Mouse (Mus musculus): ENCODE measurements around the gene Tdrkh.

Gene Tdrkh

GRCm38 (mm10) chr3:94379831-94380510, 33.1 kb upstream of the Tdrkh start:
- TF ChIP-seq NANOG (IDR thresholded peaks at IDR 0.05; ENCODE audit: borderline replicate concordance, low read length) (no peak), CTCF (conservative IDR thresholded peaks at IDR 0.05; ENCODE audit: low read length) (no peak), POU5F1 (IDR thresholded peaks at IDR 0.05; ENCODE audit: borderline replicate concordance, low read length) (no peak)
- H3K9me3 ChIP-seq (ENCODE audit: low read length) = no peaks in the 10 kb centered on the region
- H3K36me3 ChIP-seq (ENCODE audit: insufficient read depth, low read length) = no peaks in the 10 kb centered on the region
- H3K4me1 ChIP-seq (replicated peaks; ENCODE audit: low read depth, low read length) = peaks cover 21% of the 10 kb centered on the region
- peaks cover 67% of the 10 kb centered on the region for H3K27me3 ChIP-seq (ENCODE audit: insufficient read depth, low read length)
- H3K4me3 ChIP-seq (replicated peaks; ENCODE audit: low read length) = no peak overlapping the region

- Histone ChIP-seq H3K4me3 (replicated peaks; ENCODE audit: low read length) (no peak overlapping the region), H3K27me3 (ENCODE audit: insufficient read depth, low read length) (peaks cover 67% of the 10 kb centered on the region), H3K36me3 (ENCODE audit: insufficient read depth, low read length) (no peaks in the 10 kb centered on the region), H3K9me3 (ENCODE audit: low read length) (no peaks in the 10 kb centered on the region), H3K4me1 (replicated peaks; ENCODE audit: low read depth, low read length) (peaks cover 14% of the 10 kb centered on the region)
- no peak for TF ChIP-seq CTCF (conservative IDR thresholded peaks at IDR 0.05; ENCODE audit: low read length)
- no peak for TF ChIP-seq NANOG (IDR thresholded peaks at IDR 0.05; ENCODE audit: borderline replicate concordance, low read length)
- TF ChIP-seq POU5F1 (IDR thresholded peaks at IDR 0.05; ENCODE audit: borderline replicate concordance, low read length) = no peak
Measured at GRCm38 (mm10) chr3:94382308-94382707, 30.8 kb upstream of the Tdrkh start.

- Histone ChIP-seq H3K4me3 (replicated peaks; ENCODE audit: low read length) (no peak overlapping the region), H3K36me3 (ENCODE audit: insufficient read depth, low read length) (no peaks in the 10 kb centered on the region), H3K4me1 (replicated peaks; ENCODE audit: low read depth, low read length) (peaks cover 11% of the 10 kb centered on the region; the same call in 1 of the 2 replicates), H3K27me3 (ENCODE audit: insufficient read depth, low read length) (peaks cover 68% of the 10 kb centered on the region), H3K9me3 (ENCODE audit: low read length) (no peaks in the 10 kb centered on the region)
- TF ChIP-seq POU5F1 (IDR thresholded peaks at IDR 0.05; ENCODE audit: borderline replicate concordance, low read length) = no peak
- TF ChIP-seq NANOG (IDR thresholded peaks at IDR 0.05; ENCODE audit: borderline replicate concordance, low read length) = no peak
- no peak for TF ChIP-seq CTCF (conservative IDR thresholded peaks at IDR 0.05; ENCODE audit: low read length)
Measured at GRCm38 (mm10) chr3:94383476-94383875, 29.6 kb upstream of the Tdrkh start.

GRCm38 (mm10) chr3:94386671-94387070, 26.4 kb upstream of the Tdrkh start:
- H3K4me3 ChIP-seq (replicated peaks; ENCODE audit: low read length) = no peak overlapping the region
- peaks cover 76% of the 10 kb centered on the region for H3K27me3 ChIP-seq (ENCODE audit: insufficient read depth, low read length)
- H3K4me1 ChIP-seq (replicated peaks; ENCODE audit: low read depth, low read length) = peaks cover 4% of the 10 kb centered on the region; the same call in 1 of the 2 replicates
- no peaks in the 10 kb centered on the region for H3K36me3 ChIP-seq (ENCODE audit: insufficient read depth, low read length)
- H3K9me3 ChIP-seq (ENCODE audit: low read length) = no peaks in the 10 kb centered on the region
- TF ChIP-seq NANOG (IDR thresholded peaks at IDR 0.05; ENCODE audit: borderline replicate concordance, low read length) = no peak
- TF ChIP-seq CTCF (conservative IDR thresholded peaks at IDR 0.05; ENCODE audit: low read length) = no peak
- no peak for TF ChIP-seq POU5F1 (IDR thresholded peaks at IDR 0.05; ENCODE audit: borderline replicate concordance, low read length)

- Histone ChIP-seq H3K27me3 (ENCODE audit: insufficient read depth, low read length) (peaks cover 71% of the 10 kb centered on the region), H3K4me1 (replicated peaks; ENCODE audit: low read depth, low read length) (peaks cover 4% of the 10 kb centered on the region; the same call in 1 of the 2 replicates), H3K36me3 (ENCODE audit: insufficient read depth, low read length) (no peaks in the 10 kb centered on the region), H3K9me3 (ENCODE audit: low read length) (no peaks in the 10 kb centered on the region), H3K4me3 (replicated peaks; ENCODE audit: low read length) (no peak overlapping the region)
- TF ChIP-seq NANOG (IDR thresholded peaks at IDR 0.05; ENCODE audit: borderline replicate concordance, low read length) = no peak
Measured at GRCm38 (mm10) chr3:94387391-94387790, 25.7 kb upstream of the Tdrkh start.

- H3K9me3 ChIP-seq (ENCODE audit: low read length) = no peaks in the 10 kb centered on the region
- no peak overlapping the region for H3K4me3 ChIP-seq (replicated peaks; ENCODE audit: low read length)
- peaks cover 4% of the 10 kb centered on the region; the same call in 1 of the 2 replicates for H3K4me1 ChIP-seq (replicated peaks; ENCODE audit: low read depth, low read length)
- no peaks in the 10 kb centered on the region for H3K36me3 ChIP-seq (ENCODE audit: insufficient read depth, low read length)
- H3K27me3 ChIP-seq (ENCODE audit: insufficient read depth, low read length) = peaks cover 68% of the 10 kb centered on the region
- no peak for TF ChIP-seq CTCF (conservative IDR thresholded peaks at IDR 0.05; ENCODE audit: low read length)
- TF ChIP-seq POU5F1 (IDR thresholded peaks at IDR 0.05; ENCODE audit: borderline replicate concordance, low read length) = no peak
- TF ChIP-seq NANOG (IDR thresholded peaks at IDR 0.05; ENCODE audit: borderline replicate concordance, low read length) = no peak
Measured at GRCm38 (mm10) chr3:94388047-94388446, 25.0 kb upstream of the Tdrkh start.

- Histone ChIP-seq H3K9me3 (ENCODE audit: low read length) (no peaks in the 10 kb centered on the region), H3K4me3 (replicated peaks; ENCODE audit: low read length) (no peak overlapping the region), H3K27me3 (ENCODE audit: insufficient read depth, low read length) (peaks cover 55% of the 10 kb centered on the region), H3K36me3 (ENCODE audit: insufficient read depth, low read length) (no peaks in the 10 kb centered on the region), H3K4me1 (replicated peaks; ENCODE audit: low read depth, low read length) (peaks cover 4% of the 10 kb centered on the region; the same call in 1 of the 2 replicates)
- TF ChIP-seq CTCF (conservative IDR thresholded peaks at IDR 0.05; ENCODE audit: low read length) = no peak
- no peak for TF ChIP-seq POU5F1 (IDR thresholded peaks at IDR 0.05; ENCODE audit: borderline replicate concordance, low read length)
- TF ChIP-seq NANOG (IDR thresholded peaks at IDR 0.05; ENCODE audit: borderline replicate concordance, low read length) = no peak
Measured at GRCm38 (mm10) chr3:94389420-94389819, 23.7 kb upstream of the Tdrkh start.

- Histone ChIP-seq H3K4me3 (replicated peaks; ENCODE audit: low read length) (no peak overlapping the region), H3K9me3 (ENCODE audit: low read length) (no peaks in the 10 kb centered on the region), H3K36me3 (ENCODE audit: insufficient read depth, low read length) (no peaks in the 10 kb centered on the region), H3K27me3 (ENCODE audit: insufficient read depth, low read length) (peaks cover 50% of the 10 kb centered on the region), H3K4me1 (replicated peaks; ENCODE audit: low read depth, low read length) (peaks cover 4% of the 10 kb centered on the region; the same call in 1 of the 2 replicates)
- no peak for TF ChIP-seq POU5F1 (IDR thresholded peaks at IDR 0.05; ENCODE audit: borderline replicate concordance, low read length)
- TF ChIP-seq NANOG (IDR thresholded peaks at IDR 0.05; ENCODE audit: borderline replicate concordance, low read length) = no peak
- TF ChIP-seq CTCF (conservative IDR thresholded peaks at IDR 0.05; ENCODE audit: low read length) = no peak
Measured at GRCm38 (mm10) chr3:94391001-94391400, 22.1 kb upstream of the Tdrkh start.

- TF ChIP-seq POU5F1 (IDR thresholded peaks at IDR 0.05; ENCODE audit: borderline replicate concordance, low read length) (no peak), NANOG (IDR thresholded peaks at IDR 0.05; ENCODE audit: borderline replicate concordance, low read length) (no peak), CTCF (conservative IDR thresholded peaks at IDR 0.05; ENCODE audit: low read length) (no peak)
- Histone ChIP-seq H3K27me3 (ENCODE audit: insufficient read depth, low read length) (peaks cover 48% of the 10 kb centered on the region), H3K36me3 (ENCODE audit: insufficient read depth, low read length) (no peaks in the 10 kb centered on the region), H3K9me3 (ENCODE audit: low read length) (no peaks in the 10 kb centered on the region), H3K4me3 (replicated peaks; ENCODE audit: low read length) (no peak overlapping the region), H3K4me1 (replicated peaks; ENCODE audit: low read depth, low read length) (peaks cover 4% of the 10 kb centered on the region; the same call in 1 of the 2 replicates)
Measured at GRCm38 (mm10) chr3:94392128-94392527, 20.9 kb upstream of the Tdrkh start.
